Mouse (Mus musculus) lung, embryonic 14.5 days (tissue): ENCODE data around the gene Rgma. TPM values are rescaled to one million over a fixed set of nuclear protein-coding genes. Genes with fewer than 3 reads are reported as not detected.

Experiments
- ATAC-seq: fragments of 200-750 bp; cut with Nextera tagmentation; 2 replicates; pipeline ENCODE4 v1.8.0; 2017; ENCODE audit warnings: mild to moderate bottlenecking, moderate TSS enrichment, moderate library complexity; ENCODE audit not compliant: insufficient read depth
- DNase-seq: peaks from one replicate; pipeline ENCODE4 v3.0.0-alpha.2; 2015
- H3K27ac ChIP-seq: fragments of 300-500 bp; sonication (generic); 2 replicates; pipeline ENCODE4 v1.5.1; 2014; ENCODE audit warnings: low read depth, mild to moderate bottlenecking, moderate library complexity
- H3K27me3 ChIP-seq: fragments of 300-500 bp; sonication (generic); 2 replicates; pipeline ENCODE4 v1.6.1; 2014; ENCODE audit warnings: low read length, control low read depth; ENCODE audit not compliant: insufficient read depth
- H3K36me3 ChIP-seq: fragments of 300-500 bp; sonication (generic); 2 replicates; pipeline ENCODE4 v1.6.1; 2014; ENCODE audit warnings: control low read depth; ENCODE audit not compliant: insufficient read depth
- H3K4me1 ChIP-seq: fragments of 300-500 bp; sonication (generic); 2 replicates; pipeline ENCODE4 v1.6.1; 2014; ENCODE audit warnings: antibody characterized with exemption, control low read depth; ENCODE audit not compliant: insufficient read depth
- H3K4me2 ChIP-seq: fragments of 300-500 bp; sonication (generic); 2 replicates; pipeline ENCODE4 v1.6.1; 2014; ENCODE audit warnings: mild to moderate bottlenecking
- H3K4me3 ChIP-seq: fragments of 300-500 bp; sonication (generic); 2 replicates; pipeline ENCODE4 v1.5.1; 2014; ENCODE audit warnings: low read depth, low read length
- H3K9ac ChIP-seq: fragments of 300-500 bp; sonication (generic); 2 replicates; pipeline ENCODE4 v1.6.1; 2014
- H3K9me3 ChIP-seq: fragments of 300-500 bp; sonication (generic); 2 replicates; pipeline ENCODE4 v1.6.1; 2016; ENCODE audit warnings: low read depth, low read length, control low read depth
- CTCF ChIP-seq: IDR thresholded peaks from 2 replicates; pipeline ENCODE4 v1.5.1; 2016; ENCODE audit warnings: antibody characterized with exemption, low read depth
- WGBS: fragments of 180-500 bp; shearing (Covaris S2); extraction: QIAGEN DNeasy Blood & Tissue Kit; methylation state at CpG from one replicate; pipeline ENCODE4 v1.1.7; 2014; 5-methylcytosine and 5-hydroxymethylcytosine counted together
- polyA plus RNA-seq: library from polyadenylated mRNA; unstranded; fragments of >200 nt; fragmentation: Nextera tagmentation; extraction: Ambion mirVana; gene quantifications from 2 replicates; pipeline ENCODE4 v1.2.1, GENCODE M21; 2014

Gene Rgma
- polyA plus RNA-seq, 1 experiment from 2014 or later, result 22.8 TPM

DNA sequence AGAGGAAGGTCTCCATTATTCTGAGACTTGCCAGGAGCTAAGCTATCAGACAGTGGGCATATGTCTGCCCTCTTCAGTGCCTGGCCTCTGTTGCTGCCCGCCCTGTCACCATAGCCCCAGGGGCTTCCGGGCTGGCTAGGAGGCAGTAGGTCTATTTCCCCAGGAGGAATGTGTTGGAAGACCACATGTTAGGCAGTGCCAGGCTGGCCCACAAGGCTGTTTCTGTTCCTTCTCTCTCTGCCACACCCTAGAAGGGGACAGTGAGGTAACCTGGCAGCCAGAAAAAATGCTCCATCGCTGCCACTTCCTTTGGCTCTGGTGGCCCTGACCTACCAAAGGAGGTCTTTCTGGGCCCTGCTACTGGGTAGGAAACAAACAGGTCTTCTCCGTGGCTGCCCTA is 36.7 kb downstream of the Rgma start:
- DNase-seq (no peak), ATAC-seq (no peak)
- WGBS, result 77% methylated on average over 4 of the region's 4 CpGs
- H3K9ac ChIP-seq, result no peak overlapping the region
- H3K36me3 ChIP-seq, result peaks cover 71% of the 10 kb centered on the region
- no peak overlapping the region for H3K4me3 ChIP-seq
- no peaks in the 10 kb centered on the region for H3K4me1 ChIP-seq
- no peak for TF ChIP-seq CTCF
- no peak overlapping the region for H3K4me2 ChIP-seq
- no peaks in the 10 kb centered on the region for H3K27me3 ChIP-seq
- no peak overlapping the region for H3K27ac ChIP-seq
- H3K9me3 ChIP-seq, result no peaks in the 10 kb centered on the region

DNA sequence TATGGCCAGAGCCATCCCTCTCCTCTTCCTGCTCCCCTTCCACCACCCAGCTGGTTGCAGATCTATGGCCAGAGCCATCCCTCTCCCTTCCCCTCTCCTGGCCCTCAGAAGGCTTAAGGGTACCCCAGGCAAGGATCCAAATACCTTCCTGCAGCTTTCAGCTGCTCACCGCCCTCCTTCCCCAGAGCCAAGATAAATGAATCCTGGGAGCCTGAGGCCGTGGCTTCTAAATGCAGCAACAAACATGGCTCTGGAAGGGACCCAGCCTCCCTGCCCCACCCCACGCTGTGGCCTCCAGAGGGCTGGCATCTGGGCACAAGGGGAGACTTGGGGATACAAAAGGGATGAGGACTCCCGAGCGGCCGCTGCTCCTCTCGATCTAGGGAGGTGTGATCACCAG is 37.1 kb downstream of the Rgma start:
- H3K4me3 ChIP-seq, result no peak overlapping the region
- H3K4me1 ChIP-seq, result no peaks in the 10 kb centered on the region
- no peaks in the 10 kb centered on the region for H3K9me3 ChIP-seq
- no peak overlapping the region for H3K9ac ChIP-seq
- no peak overlapping the region for H3K27ac ChIP-seq
- DNase-seq (no peak), ATAC-seq (no peak)
- peaks cover 72% of the 10 kb centered on the region for H3K36me3 ChIP-seq
- no peak overlapping the region for H3K4me2 ChIP-seq
- H3K27me3 ChIP-seq, result no peaks in the 10 kb centered on the region
- no peak for TF ChIP-seq CTCF
- WGBS, result 70% methylated on average over 7 of the region's 7 CpGs

DNA sequence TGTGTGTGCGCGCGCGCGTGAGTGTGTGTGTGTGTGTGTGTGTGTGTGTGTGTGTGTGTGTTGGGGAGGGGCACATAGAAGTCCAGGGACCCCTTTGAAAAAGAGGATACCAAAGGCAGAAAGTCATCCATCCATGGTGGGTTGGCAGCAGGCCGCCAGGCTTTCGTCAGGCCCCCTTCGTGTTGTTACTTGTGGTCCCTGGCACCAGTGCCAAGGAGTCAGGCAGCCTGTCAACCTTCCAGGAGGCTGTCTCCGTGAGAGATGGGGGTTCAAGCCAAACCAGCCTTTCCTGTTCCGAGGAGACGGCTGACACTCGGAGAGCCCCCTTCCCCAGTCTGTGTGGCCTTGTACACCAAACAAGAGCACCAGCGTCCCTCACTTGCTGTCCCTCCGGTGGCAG is 38.9 kb downstream of the Rgma start:
- Histone ChIP-seq H3K4me3 (no peak overlapping the region), H3K4me2 (no peak overlapping the region), H3K9me3 (no peaks in the 10 kb centered on the region), H3K36me3 (peaks cover 84% of the 10 kb centered on the region), H3K9ac (no peak overlapping the region), H3K27me3 (no peaks in the 10 kb centered on the region), H3K27ac (no peak overlapping the region), H3K4me1 (no peaks in the 10 kb centered on the region)
- ATAC-seq, result no peak
- 61% methylated on average over 14 of the region's 14 CpGs for WGBS
- TF ChIP-seq CTCF, result no peak
- no peak for DNase-seq

DNA sequence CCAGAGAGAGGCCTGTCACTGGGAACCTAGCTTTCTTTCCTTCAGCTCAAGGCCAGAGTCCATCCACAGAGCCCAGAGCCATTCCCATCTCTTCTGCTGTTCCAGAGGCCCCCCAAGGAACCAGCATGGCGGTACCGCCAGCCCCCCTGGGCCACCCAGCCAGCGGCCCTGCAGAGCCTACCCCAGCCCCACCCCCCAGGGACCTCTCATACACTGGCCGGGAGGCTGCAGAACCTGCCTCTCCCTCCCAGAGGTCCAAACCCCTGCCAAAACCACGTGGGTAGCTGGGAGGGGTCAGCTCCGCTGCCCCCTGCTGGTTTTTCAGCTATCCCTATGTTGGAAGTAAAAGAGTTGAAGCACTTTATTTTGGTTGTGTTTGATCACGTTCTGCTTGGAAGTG is 44.1 kb downstream of the Rgma start:
- Histone ChIP-seq H3K4me3 (no peak overlapping the region), H3K4me2 (no peak overlapping the region), H3K36me3 (peaks cover 52% of the 10 kb centered on the region), H3K27ac (no peak overlapping the region), H3K9ac (no peak overlapping the region), H3K27me3 (no peaks in the 10 kb centered on the region), H3K9me3 (no peaks in the 10 kb centered on the region), H3K4me1 (no peaks in the 10 kb centered on the region; the same call in 1 of the 2 replicates)
- peak; percentile 60 for DNase-seq
- peak; percentile 48 for TF ChIP-seq CTCF
- WGBS, result 31% methylated on average over 7 of the region's 7 CpGs
- ATAC-seq, result 0 out of 2 replicates have a peak, but pooled peaks have one; percentile 27

DNA sequence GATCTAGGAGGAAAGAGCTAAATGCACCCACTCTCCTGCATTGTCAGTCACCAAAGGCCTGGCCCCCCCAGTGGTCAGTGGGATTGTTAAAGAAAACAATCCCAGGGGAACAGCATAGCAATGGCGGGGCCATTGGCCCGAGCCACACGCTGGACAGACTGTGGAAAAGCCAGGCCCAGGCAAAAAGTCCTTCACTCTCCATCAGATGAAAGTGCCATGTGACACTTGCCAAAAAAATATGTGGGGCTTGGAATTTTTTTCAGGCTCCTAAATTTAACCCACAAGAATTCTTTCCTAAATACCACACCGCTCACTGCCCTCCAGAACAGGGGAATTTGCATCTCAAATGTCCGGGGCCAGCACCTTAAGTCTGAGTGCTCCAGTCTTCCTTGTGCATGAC is 45.5 kb downstream of the Rgma start:
- no peak overlapping the region for H3K9ac ChIP-seq
- H3K4me3 ChIP-seq, result no peak overlapping the region
- no peak overlapping the region; the same call in 1 of the 2 replicates for H3K27ac ChIP-seq
- peaks cover 50% of the 10 kb centered on the region for H3K36me3 ChIP-seq
- no peaks in the 10 kb centered on the region for H3K9me3 ChIP-seq
- TF ChIP-seq CTCF, result no peak
- no peak for DNase-seq
- H3K4me2 ChIP-seq, result no peak overlapping the region
- no peaks in the 10 kb centered on the region for H3K27me3 ChIP-seq
- WGBS, result 58% methylated on average over 5 of the region's 5 CpGs
- no peaks in the 10 kb centered on the region; the same call in 1 of the 2 replicates for H3K4me1 ChIP-seq
- no peak for ATAC-seq

DNA sequence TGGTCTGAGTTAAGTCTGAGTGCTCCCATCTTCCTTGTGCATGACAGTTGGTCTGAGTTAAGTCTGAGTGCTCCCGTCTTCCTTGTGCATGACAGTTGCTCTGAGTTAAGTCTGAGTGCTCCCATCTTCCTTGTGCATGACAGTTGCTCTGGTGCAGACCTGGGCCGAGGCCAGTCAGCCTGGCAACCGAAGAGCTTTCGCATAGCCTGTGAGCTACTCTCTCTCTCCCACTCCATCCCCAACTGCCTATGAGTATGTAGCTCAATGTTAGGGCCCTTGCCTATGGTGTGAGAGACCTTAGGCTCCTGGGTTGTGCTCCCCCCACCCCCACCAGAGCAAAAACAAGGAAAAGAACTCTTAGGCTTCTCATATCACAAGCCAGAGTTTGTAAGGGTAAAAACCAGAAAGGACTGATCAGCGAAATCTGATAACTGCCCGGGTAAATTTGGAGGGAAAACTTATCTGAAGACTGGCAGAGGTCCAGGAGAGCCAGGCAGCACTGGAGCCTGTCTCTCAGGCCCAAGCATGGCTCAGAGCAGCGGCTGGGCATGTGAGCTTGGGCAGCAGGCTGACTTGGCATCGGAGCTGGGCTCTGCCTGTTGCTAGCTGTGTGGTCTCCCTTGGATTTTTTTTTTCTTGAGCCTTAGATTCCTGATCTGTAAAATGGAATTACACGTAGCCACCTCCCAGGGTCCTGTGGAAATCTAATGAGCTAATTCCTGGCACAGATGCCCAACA is 46.1 kb downstream of the Rgma start:
- H3K4me2 ChIP-seq, result no peak overlapping the region
- ATAC-seq, result peak; percentile 6; the same call in 1 of the 2 replicates
- 53% methylated on average over 9 of the region's 9 CpGs for WGBS
- H3K27me3 ChIP-seq, result no peaks in the 10 kb centered on the region
- no peak overlapping the region for H3K4me3 ChIP-seq
- H3K4me1 ChIP-seq, result no peaks in the 10 kb centered on the region; the same call in 1 of the 2 replicates
- no peak for TF ChIP-seq CTCF
- peak; percentile 64 for DNase-seq
- no peak overlapping the region for H3K9ac ChIP-seq
- H3K27ac ChIP-seq, result peak overlapping the region; percentile 7; the same call in 1 of the 2 replicates
- H3K36me3 ChIP-seq, result peaks cover 44% of the 10 kb centered on the region
- no peaks in the 10 kb centered on the region for H3K9me3 ChIP-seq

DNA sequence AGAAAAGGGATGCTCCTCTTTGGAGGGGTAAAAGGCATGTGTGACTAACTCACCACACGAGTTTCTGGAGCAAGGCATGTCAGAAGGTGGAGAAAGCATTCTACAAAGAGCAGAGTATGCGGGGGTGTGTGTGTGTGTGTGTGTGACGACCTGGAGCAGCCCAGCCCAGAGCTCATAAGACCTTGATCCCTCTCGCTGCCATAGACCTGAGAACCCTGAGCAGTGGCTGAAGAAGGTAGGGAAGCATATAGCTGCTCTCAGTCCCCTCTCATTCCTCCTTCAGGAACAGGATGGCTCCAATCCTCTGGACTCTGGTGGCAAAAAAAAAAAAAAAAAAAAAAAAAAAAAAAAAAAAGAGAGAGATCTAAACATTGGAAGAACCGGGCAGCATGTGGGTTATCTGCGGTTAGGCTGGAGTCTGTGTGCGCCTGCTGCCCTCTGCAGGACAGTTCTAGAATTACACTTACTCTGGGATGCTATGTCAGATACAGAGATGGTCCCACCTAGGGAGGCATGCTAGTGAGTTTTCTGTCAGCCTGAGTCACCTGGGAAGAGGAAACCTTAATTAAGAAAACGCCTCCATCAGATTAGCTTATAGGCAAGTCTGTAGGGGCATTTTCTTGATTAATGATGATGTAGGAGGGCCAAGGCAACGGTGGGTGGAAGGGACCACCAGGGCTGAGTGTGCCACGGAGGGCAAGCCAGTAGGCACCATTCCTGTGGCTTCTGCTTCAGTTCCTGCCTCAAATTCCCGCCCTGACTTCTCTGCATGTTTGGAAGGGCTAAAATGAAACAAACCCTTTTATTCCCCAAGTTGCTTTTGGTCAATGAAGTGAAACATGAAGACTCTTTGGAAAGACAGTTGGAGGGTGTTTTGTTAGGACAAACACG is 47.2 kb downstream of the Rgma start:
- H3K27ac ChIP-seq, result peak overlapping the region; percentile 7; the same call in 1 of the 2 replicates
- H3K4me1 ChIP-seq, result no peaks in the 10 kb centered on the region; the same call in 1 of the 2 replicates
- ATAC-seq, result peak; percentile 28; the same call in 1 of the 2 replicates
- peak; percentile 92 for DNase-seq
- H3K9ac ChIP-seq, result no peak overlapping the region
- H3K4me2 ChIP-seq, result no peak overlapping the region
- H3K27me3 ChIP-seq, result no peaks in the 10 kb centered on the region
- no peak overlapping the region for H3K4me3 ChIP-seq
- peak; percentile 92 for TF ChIP-seq CTCF
- H3K9me3 ChIP-seq, result no peaks in the 10 kb centered on the region
- WGBS, result 26% methylated on average over 12 of the region's 12 CpGs
- peaks cover 44% of the 10 kb centered on the region for H3K36me3 ChIP-seq
